Mouse (Mus musculus): ENCODE data around the gene Ltbp3. TPM values are rescaled to one million over a fixed set of nuclear protein-coding genes. Genes with fewer than 3 reads are reported as not detected.

Ltbp3 gene
- total RNA-seq, 2 experiments from 2014 or later, result 23.8 to 30.0 TPM

- no peak for DNase-seq (ENCODE audit: low spot score in 2 of 2)
- TF ChIP-seq CTCF (conservative IDR thresholded peaks at IDR 0.05), result no peak
- H3K4me3 ChIP-seq, result no peak overlapping the region
- no peak overlapping the region for H3K27ac ChIP-seq
Observed at GRCm38 (mm10) chr19:5777387-5778032, 36.8 kb downstream of the Ltbp3 start.

GRCm38 (mm10) chr19:5778312-5778711 is 37.6 kb downstream of the Ltbp3 start:
- H3K4me3 ChIP-seq, result no peak overlapping the region
- DNase-seq (ENCODE audit: low spot score in 2 of 2), result no peak
- H3K27ac ChIP-seq, result no peak overlapping the region
- TF ChIP-seq CTCF (conservative IDR thresholded peaks at IDR 0.05), result no peak

GRCm38 (mm10) chr19:5780203-5780602 is 39.5 kb downstream of the Ltbp3 start:
- H3K27ac ChIP-seq, result no peak overlapping the region
- TF ChIP-seq CTCF (conservative IDR thresholded peaks at IDR 0.05), result peak; percentile 76
- H3K4me3 ChIP-seq, result no peak overlapping the region
- DNase-seq (ENCODE audit: low spot score in 2 of 2), result no peak

- H3K27ac ChIP-seq, result no peak overlapping the region
- H3K4me3 ChIP-seq, result no peak overlapping the region
- TF ChIP-seq CTCF (conservative IDR thresholded peaks at IDR 0.05), result no peak
- no peak for DNase-seq (ENCODE audit: low spot score in 2 of 2)
Observed at GRCm38 (mm10) chr19:5781532-5781931, 40.8 kb downstream of the Ltbp3 start.

- DNase-seq (ENCODE audit: low spot score in 2 of 2), result no peak
- Histone ChIP-seq H3K27ac (no peak overlapping the region), H3K4me3 (no peak overlapping the region)
- TF ChIP-seq CTCF (conservative IDR thresholded peaks at IDR 0.05), result no peak
Observed at GRCm38 (mm10) chr19:5782121-5782520, 41.4 kb downstream of the Ltbp3 start.

- Histone ChIP-seq H3K4me3 (no peak overlapping the region), H3K27ac (no peak overlapping the region)
- no peak for DNase-seq (ENCODE audit: low spot score in 2 of 2)
- no peak for TF ChIP-seq CTCF (conservative IDR thresholded peaks at IDR 0.05)
Observed at GRCm38 (mm10) chr19:5784958-5785577, 44.4 kb downstream of the Ltbp3 start.

GRCm38 (mm10) chr19:5786441-5787114 is 45.9 kb downstream of the Ltbp3 start:
- H3K27ac ChIP-seq, result peak overlapping the region; percentile 66

GRCm38 (mm10) chr19:5787128-5787635 is 46.5 kb downstream of the Ltbp3 start:
- DNase-seq (ENCODE audit: low spot score in 2 of 2), result peak; percentile 73 to 86
- Histone ChIP-seq H3K4me3 (no peak overlapping the region), H3K27ac (peak overlapping the region; percentile 40; the same call in 1 of the 2 replicates)
- TF ChIP-seq CTCF (conservative IDR thresholded peaks at IDR 0.05), result peak; percentile 81

More at GRCm38 (mm10) chr19:5786441-5787114, 45.9 kb downstream of the Ltbp3 start:
- no peak overlapping the region for H3K4me3 ChIP-seq
- peak; percentile 81 for TF ChIP-seq CTCF (conservative IDR thresholded peaks at IDR 0.05)
- DNase-seq (ENCODE audit: low spot score in 2 of 2), result peak; percentile 75 to 87

- DNase-seq (ENCODE audit: low spot score in 2 of 2), result no peak
- no peak overlapping the region for H3K27ac ChIP-seq
- no peak for TF ChIP-seq CTCF (conservative IDR thresholded peaks at IDR 0.05)
- no peak overlapping the region for H3K4me3 ChIP-seq
Observed at GRCm38 (mm10) chr19:5787920-5788319, 47.2 kb downstream of the Ltbp3 start.

GRCm38 (mm10) chr19:5788620-5789019 is 47.9 kb downstream of the Ltbp3 start:
- Histone ChIP-seq H3K4me3 (no peak overlapping the region), H3K27ac (no peak overlapping the region)
- TF ChIP-seq CTCF (conservative IDR thresholded peaks at IDR 0.05), result no peak
- DNase-seq (ENCODE audit: low spot score in 2 of 2), result no peak

GRCm38 (mm10) chr19:5789066-5789465 is 48.4 kb downstream of the Ltbp3 start:
- no peak for DNase-seq (ENCODE audit: low spot score in 2 of 2)
- Histone ChIP-seq H3K4me3 (no peak overlapping the region), H3K27ac (no peak overlapping the region)
- TF ChIP-seq CTCF (conservative IDR thresholded peaks at IDR 0.05), result no peak

- no peak for DNase-seq (ENCODE audit: low spot score in 2 of 2)
- peak; percentile 68 for TF ChIP-seq CTCF (conservative IDR thresholded peaks at IDR 0.05)
- Histone ChIP-seq H3K27ac (no peak overlapping the region), H3K4me3 (no peak overlapping the region)
Observed at GRCm38 (mm10) chr19:5791329-5791728, 50.6 kb downstream of the Ltbp3 start.

- no peak overlapping the region for H3K4me3 ChIP-seq
- TF ChIP-seq CTCF (conservative IDR thresholded peaks at IDR 0.05), result peak; percentile 77
- DNase-seq (ENCODE audit: low spot score in 2 of 2), result peak; percentile 55 to 65
- H3K27ac ChIP-seq, result no peak overlapping the region
Observed at GRCm38 (mm10) chr19:5793116-5793515, 52.4 kb downstream of the Ltbp3 start.

- Histone ChIP-seq H3K4me3 (peak overlapping the region; percentile 97; the same call in 1 of the 2 replicates), H3K27ac (peak overlapping the region; percentile 100)
- DNase-seq (ENCODE audit: low spot score in 2 of 2), result peak in 1 of 2 experiments; percentile 23
Observed at GRCm38 (mm10) chr19:5793917-5794770, 53.4 kb downstream of the Ltbp3 start.
